Mouse (Mus musculus) megakaryocyte, embryonic 14.5 days (primary cell): Measurements from ENCODE around the gene Camk2d.

ENCODE experiments used
- FLI1 ChIP-seq: IDR thresholded peaks from 2 replicates; pipeline ENCODE4 v1.6.1; 2012; ENCODE audit warnings: low read length, inconsistent platforms, mixed read lengths
- GATA1 ChIP-seq: IDR thresholded peaks from 3 replicates; pipeline ENCODE4 v1.6.1; 2012; ENCODE audit warnings: mixed read lengths, low read length, inconsistent platforms, borderline replicate concordance

DNA sequence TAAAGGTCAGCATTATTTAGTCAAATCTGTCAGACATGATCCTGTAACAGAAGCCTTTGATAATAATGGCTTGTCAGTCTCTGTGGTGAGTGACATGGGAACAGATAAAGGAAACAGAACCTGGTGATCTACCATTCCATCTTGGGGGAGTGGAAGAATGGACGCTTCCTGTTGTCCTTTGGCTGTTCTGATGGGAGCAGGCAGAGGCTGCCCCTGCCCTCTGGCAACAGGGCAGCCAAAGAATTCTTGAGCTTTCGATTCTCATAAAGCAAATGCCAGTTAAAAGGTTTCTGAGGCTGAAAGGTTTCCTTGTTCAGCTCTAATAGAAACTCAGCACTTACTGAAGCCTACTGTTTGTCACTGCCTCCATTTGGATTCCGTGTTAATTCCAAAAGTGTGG lies 60.1 kb downstream of the Camk2d start:
- TF ChIP-seq FLI1 (no peak), GATA1 (no peak)
